8 mouse cellular contexts compared by ENCODE assay signal in the genomic region with DNA sequence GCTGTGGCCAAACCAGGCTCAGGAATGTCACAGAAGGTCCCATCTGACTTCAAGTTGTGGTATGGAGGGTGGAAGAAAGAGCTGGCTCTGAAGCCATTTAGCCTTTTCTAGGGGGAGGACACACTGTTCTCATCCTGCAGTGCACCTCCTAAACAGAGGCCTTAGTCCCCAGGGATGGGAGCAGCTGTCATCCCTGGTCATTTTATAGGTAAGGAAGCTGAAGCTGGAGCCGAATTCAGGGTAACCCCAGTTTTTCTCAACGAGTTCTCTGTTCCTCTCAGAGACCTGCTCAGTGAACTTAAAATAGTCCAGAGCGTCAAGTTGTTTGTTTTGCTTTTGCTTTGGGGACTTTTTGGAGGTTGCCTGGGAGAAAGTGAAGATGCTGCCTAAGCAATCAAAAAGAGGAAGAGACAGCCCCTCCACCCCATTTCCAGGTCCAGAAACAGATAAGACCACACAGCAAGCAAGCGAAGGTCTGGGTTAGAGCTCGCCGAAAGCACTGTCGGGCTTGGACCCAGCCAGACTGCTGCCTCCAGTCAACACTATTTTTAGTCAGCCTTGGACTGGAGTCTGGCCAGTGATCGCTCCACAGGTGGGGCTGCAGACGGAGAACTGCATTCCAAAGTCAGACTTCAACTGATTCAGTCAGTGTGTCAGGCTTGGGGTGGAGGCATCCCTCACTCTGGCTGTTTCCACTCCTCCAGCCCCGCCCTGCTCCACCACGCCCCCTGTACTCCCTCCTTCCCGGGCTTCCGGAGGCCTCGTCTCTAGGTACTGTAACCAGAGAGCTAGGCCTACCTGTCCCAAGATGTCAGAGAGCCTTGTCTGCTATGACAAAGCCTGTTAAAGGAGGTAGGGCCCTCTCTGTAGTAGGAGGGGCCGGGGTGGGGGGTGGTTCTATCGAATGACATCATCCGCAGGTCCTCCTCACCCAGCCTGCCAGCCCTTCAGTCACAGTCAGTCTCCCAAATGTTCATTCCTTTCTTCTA. TPM values are rescaled to one million over a fixed set of nuclear protein-coding genes. Genes with fewer than 3 reads are reported as not detected.
DNase-seq lines count a peak whose midpoint lies in the region; ATAC-seq lines count a peak whose summit lies in the region.

No protein-coding gene starts in this region.

- H3K27me3 ChIP-seq in embryonic facial prominence, embryonic 10.5 days (replicated peaks; ENCODE audit: low read depth, poor library complexity, severe bottlenecking), result 0 out of 2 replicates have a peak, but pooled peaks cover 18% of the 10 kb centered on the region
- H3K27me3 ChIP-seq in heart, embryonic 15.5 days, result 0 out of 2 replicates have a peak, but pooled peaks cover 3% of the 10 kb centered on the region
- H3K27me3 ChIP-seq in limb, embryonic 11.5 days (ENCODE audit: control insufficient read depth, insufficient read depth, low read length), result no peaks in the 10 kb centered on the region

- ATAC-seq in heart, embryonic 15.5 days (replicated peaks; ENCODE audit: insufficient number of reproducible peaks, insufficient read depth, low FRiP score, low read depth), result peak; percentile 86
- ATAC-seq in limb, embryonic 11.5 days (ENCODE audit: insufficient number of reproducible peaks, low FRiP score, low TSS enrichment, low read depth), result peak; percentile 57

- H3K36me3 ChIP-seq in embryonic facial prominence, embryonic 10.5 days (replicated peaks), result no peaks in the 10 kb centered on the region
- H3K36me3 ChIP-seq in heart, embryonic 15.5 days, result no peaks in the 10 kb centered on the region
- no peaks in the 10 kb centered on the region for H3K36me3 ChIP-seq in limb, embryonic 11.5 days (ENCODE audit: control insufficient read depth, insufficient read depth, low read length)

- peak overlapping the region; percentile 60 for H3K4me2 ChIP-seq in heart, embryonic 15.5 days
- 0 out of 2 replicates have a peak overlapping the region, but pooled peaks have one; percentile 1 for H3K4me2 ChIP-seq in limb, embryonic 11.5 days (ENCODE audit: low read depth, severe bottlenecking)

- WGBS in embryonic facial prominence, embryonic 10.5 days, result 27% methylated on average over 17 of the region's 17 CpGs
- WGBS in heart, embryonic 15.5 days, result 6% methylated on average over 17 of the region's 17 CpGs
- WGBS in limb, embryonic 11.5 days, result 29% methylated on average over 17 of the region's 17 CpGs

- H3K9ac ChIP-seq in heart, embryonic 15.5 days, result peak overlapping the region; percentile 15; the same call in 1 of the 2 replicates
- no peak overlapping the region for H3K9ac ChIP-seq in limb, embryonic 11.5 days (ENCODE audit: low read length)

- peak; percentile 69 for DNase-seq in cerebellum, adult 11-12 months
- DNase-seq in cerebellum, postnatal 4 days (ENCODE audit: low spot score in 2 of 2), result no peak
- DNase-seq in ZHBTc4 (ENCODE audit: low read depth, low spot score), result peak; percentile 93
- DNase-seq in embryonic facial prominence, embryonic 10.5 days (ENCODE audit: low spot score), result peak; percentile 72
- peak; percentile 69 for DNase-seq in limb, embryonic 11.5 days (ENCODE audit: low spot score)
- DNase-seq in monocyte, adult 2 months (ENCODE audit: low read depth in 1 of 2, low spot score in 2 of 2), result peak; percentile 39 to 74
- DNase-seq in thymus, adult 18-20 months, result peak; percentile 40 to 53

- peak overlapping the region; percentile 31; the same call in 1 of the 2 replicates for H3K4me3 ChIP-seq in embryonic facial prominence, embryonic 10.5 days
- peak overlapping the region; percentile 27 for H3K4me3 ChIP-seq in heart, embryonic 15.5 days
- H3K4me3 ChIP-seq in limb, embryonic 11.5 days (ENCODE audit: low read depth, low read length), result no peak overlapping the region

- H3K4me1 ChIP-seq in embryonic facial prominence, embryonic 10.5 days, result peaks cover 26% of the 10 kb centered on the region
- H3K4me1 ChIP-seq in heart, embryonic 15.5 days (replicated peaks), result peaks cover 35% of the 10 kb centered on the region
- H3K4me1 ChIP-seq in limb, embryonic 11.5 days (ENCODE audit: control insufficient read depth, insufficient read depth, low read length), result 0 out of 2 replicates have a peak, but pooled peaks cover 11% of the 10 kb centered on the region

- H3K27ac ChIP-seq in embryonic facial prominence, embryonic 10.5 days (replicated peaks), result peak overlapping the region; percentile 19; the same call in 1 of the 2 replicates
- H3K27ac ChIP-seq in heart, embryonic 15.5 days, result peak overlapping the region; percentile 85
- no peak overlapping the region for H3K27ac ChIP-seq in limb, embryonic 11.5 days (replicated peaks; ENCODE audit: low read depth, low read length)

- no peaks in the 10 kb centered on the region for H3K9me3 ChIP-seq in embryonic facial prominence, embryonic 10.5 days
- H3K9me3 ChIP-seq in heart, embryonic 15.5 days (replicated peaks), result no peaks in the 10 kb centered on the region
- H3K9me3 ChIP-seq in limb, embryonic 11.5 days (ENCODE audit: control insufficient read depth, low read length), result no peaks in the 10 kb centered on the region

RNA-seq across cellular contexts. Expression of gene Rnf19b, which starts 24.8 kb away (rescaled TPM):
- 7.9 and 8.4 TPM in 2 replicates for polyA plus RNA-seq in embryonic facial prominence, embryonic 10.5 days (2016; fragmentation: Nextera tagmentation; extraction: Ambion mirVana)
- polyA plus RNA-seq in heart, embryonic 15.5 days (2015; fragmentation: Nextera tagmentation; extraction: Ambion mirVana), result 5.4 and 7.7 TPM in 2 replicates
- 9.6 and 9.8 TPM in 2 replicates for polyA plus RNA-seq in limb, embryonic 11.5 days (2014; fragmentation: Nextera tagmentation; extraction: Ambion mirVana)

RNA-seq across cellular contexts. Expression of gene Ak2, which starts 41.5 kb away (rescaled TPM):
- 219 and 224 TPM in 2 replicates for polyA plus RNA-seq in embryonic facial prominence, embryonic 10.5 days (2016; fragmentation: Nextera tagmentation; extraction: Ambion mirVana)
- polyA plus RNA-seq in heart, embryonic 15.5 days (2015; fragmentation: Nextera tagmentation; extraction: Ambion mirVana), result 149 and 155 TPM in 2 replicates
- polyA plus RNA-seq in limb, embryonic 11.5 days (2014; fragmentation: Nextera tagmentation; extraction: Ambion mirVana), result 176 and 182 TPM in 2 replicates

Comparison
In these comparisons a context has a peak if more than half of its experiments do, and no peak if none do; other contexts are left out.
1. DNase-seq: peak in cerebellum, adult 11-12 months (single experiment), ZHBTc4 (single experiment), embryonic facial prominence, embryonic 10.5 days (single experiment), limb, embryonic 11.5 days (single experiment), monocyte, adult 2 months (2 of 2) and thymus, adult 18-20 months (2 of 2); none in cerebellum, postnatal 4 days (0 of 2).